In genomic region chr4:155721668-155722083, GRCm38 (mm10) we compare ENCODE assay signal across 7 mouse cellular contexts. TPM values are rescaled to one million over a fixed set of nuclear protein-coding genes. Genes with fewer than 3 reads are reported as not detected.
DNase-seq lines count a peak whose midpoint lies in the region; ATAC-seq and TF ChIP-seq lines count a peak whose summit lies in the region.

No protein-coding gene starts in this region.

- no peak overlapping the region for H3K27ac ChIP-seq in liver, adult 2 months (replicated peaks; ENCODE audit: insufficient read depth, low read depth, low read length)
- H3K27ac ChIP-seq in liver, embryonic 11.5 days (ENCODE audit: low read depth, low read length): no peak overlapping the region
- H3K27ac ChIP-seq in cortical plate, adult 2 months (ENCODE audit: insufficient read depth, low read length): no peak overlapping the region
- no peak overlapping the region for H3K27ac ChIP-seq in liver, embryonic 13.5 days

- no peaks in the 10 kb centered on the region for H3K27me3 ChIP-seq in liver, adult 2 months (ENCODE audit: control insufficient read depth, insufficient read depth, low read length)
- no peaks in the 10 kb centered on the region for H3K27me3 ChIP-seq in liver, embryonic 11.5 days (replicated peaks; ENCODE audit: control insufficient read depth, insufficient read depth, low read length)
- H3K27me3 ChIP-seq in liver, embryonic 13.5 days: no peaks in the 10 kb centered on the region

- 68% methylated on average over 4 of the region's 4 CpGs for WGBS in liver, adult 2 months
- 59% methylated on average over 4 of the region's 4 CpGs for WGBS in liver, embryonic 11.5 days
- 51% methylated on average over 4 of the region's 4 CpGs for WGBS in liver, embryonic 13.5 days (ENCODE audit: insufficient replicate concordance)

- ATAC-seq in liver, embryonic 11.5 days (replicated peaks; ENCODE audit: low FRiP score): no peak
- peak; percentile 32; the same call in 1 of the 2 replicates for ATAC-seq in liver, embryonic 13.5 days (ENCODE audit: low read depth)

- peak; percentile 15 for DNase-seq in liver, adult 2 months (ENCODE audit: extremely low read depth, low read depth, low spot score)
- no peak for DNase-seq in liver, embryonic 11.5 days (ENCODE audit: low spot score)
- peak; percentile 48 for DNase-seq in NIH3T3 (ENCODE audit: low read depth)
- peak; percentile 22 for DNase-seq in liver, embryonic 13.5 days
- peak; percentile 22 for DNase-seq in thymus, postnatal 25 days
- no peak for DNase-seq in spleen, adult 12 weeks (ENCODE audit: low spot score)

- TF ChIP-seq CTCF in liver, adult 2 months (IDR thresholded peaks at IDR 0.05; ENCODE audit: low read depth, low read length): peak; percentile 37
- peak; percentile 57 for TF ChIP-seq CTCF in cortical plate, adult 2 months (IDR thresholded peaks at IDR 0.05; ENCODE audit: extremely low read depth, insufficient read depth, low read length)

- no peaks in the 10 kb centered on the region for H3K4me1 ChIP-seq in liver, adult 2 months (ENCODE audit: control insufficient read depth, insufficient read depth, low read length)
- no peaks in the 10 kb centered on the region for H3K4me1 ChIP-seq in liver, embryonic 11.5 days (replicated peaks; ENCODE audit: control insufficient read depth, insufficient read depth, low read length)
- no peaks in the 10 kb centered on the region for H3K4me1 ChIP-seq in cortical plate, adult 2 months (ENCODE audit: control insufficient read depth, insufficient read depth, low read length)
- peaks cover 4% of the 10 kb centered on the region; the same call in 1 of the 2 replicates for H3K4me1 ChIP-seq in liver, embryonic 13.5 days (replicated peaks)

- no peak for TF ChIP-seq POLR2A in liver, adult 2 months (IDR thresholded peaks at IDR 0.05; ENCODE audit: extremely low read depth, insufficient read depth, low read length)
- TF ChIP-seq POLR2A in cortical plate, adult 2 months (IDR thresholded peaks at IDR 0.05; ENCODE audit: extremely low read depth, insufficient read depth, low read length): no peak

- no peaks in the 10 kb centered on the region; the same call in 1 of the 2 replicates for H3K79me2 ChIP-seq in liver, adult 2 months (ENCODE audit: control insufficient read depth, insufficient read depth, low read length)

- H3K9me3 ChIP-seq in liver, embryonic 11.5 days (ENCODE audit: control insufficient read depth, low read length): no peaks in the 10 kb centered on the region
- H3K9me3 ChIP-seq in liver, embryonic 13.5 days (replicated peaks): no peaks in the 10 kb centered on the region

- no peak overlapping the region for H3K4me3 ChIP-seq in liver, adult 2 months (ENCODE audit: insufficient read depth, low read depth, low read length)
- no peak overlapping the region for H3K4me3 ChIP-seq in liver, embryonic 11.5 days (ENCODE audit: low read depth, low read length)
- H3K4me3 ChIP-seq in cortical plate, adult 2 months (ENCODE audit: insufficient read depth, low read length): no peak overlapping the region
- no peak overlapping the region for H3K4me3 ChIP-seq in liver, embryonic 13.5 days (replicated peaks)

- H3K36me3 ChIP-seq in liver, adult 2 months (ENCODE audit: control insufficient read depth, insufficient read depth, low read length): peaks cover 19% of the 10 kb centered on the region
- peaks cover 9% of the 10 kb centered on the region for H3K36me3 ChIP-seq in liver, embryonic 11.5 days (ENCODE audit: control insufficient read depth, insufficient read depth, low read length)
- peaks cover 50% of the 10 kb centered on the region for H3K36me3 ChIP-seq in liver, embryonic 13.5 days

- no peak overlapping the region for H3K9ac ChIP-seq in liver, adult 2 months (ENCODE audit: low read depth, low read length)
- no peak overlapping the region for H3K9ac ChIP-seq in liver, embryonic 11.5 days (ENCODE audit: low read depth, low read length)
- H3K9ac ChIP-seq in liver, embryonic 13.5 days: no peak overlapping the region

- no peak overlapping the region for H3K4me2 ChIP-seq in liver, embryonic 11.5 days
- no peak overlapping the region for H3K4me2 ChIP-seq in liver, embryonic 13.5 days

RNA-seq across cellular contexts. Expression of gene Tmem240, which starts 12.9 kb away (rescaled TPM):
- under 0.01 and 0.20 TPM in 2 replicates for total RNA-seq in liver, adult 2 months (2014; rRNA removed)
- 0.07 and 0.20 TPM in 2 replicates for polyA plus RNA-seq in liver, adult 2 months (2012; rRNA removed)
- 0.69 and 0.70 TPM in 2 replicates for polyA plus RNA-seq in liver, embryonic 11.5 days (2014; fragmentation: Nextera tagmentation; extraction: Ambion mirVana)
- polyA plus RNA-seq in cortical plate, adult 2 months (2012; rRNA removed): 68.5 and 70.6 TPM in 2 replicates
- polyA plus RNA-seq in liver, embryonic 13.5 days (2015; fragmentation: Nextera tagmentation; extraction: Ambion mirVana): 0.07 and 0.18 TPM in 2 replicates

RNA-seq across cellular contexts. Expression of gene Ssu72, which starts 17.1 kb away (rescaled TPM):
- total RNA-seq in liver, adult 2 months (2014; rRNA removed): 99.5 and 108 TPM in 2 replicates
- polyA plus RNA-seq in liver, adult 2 months (2012; rRNA removed): 78.8 and 79.3 TPM in 2 replicates
- polyA plus RNA-seq in liver, embryonic 11.5 days (2014; fragmentation: Nextera tagmentation; extraction: Ambion mirVana): 122 and 125 TPM in 2 replicates
- polyA plus RNA-seq in cortical plate, adult 2 months (2012; rRNA removed): 131 and 138 TPM in 2 replicates
- 77.7 TPM in 2 replicates for polyA plus RNA-seq in liver, embryonic 13.5 days (2015; fragmentation: Nextera tagmentation; extraction: Ambion mirVana)

RNA-seq across cellular contexts. Expression of gene Fndc10, which starts 27.5 kb away (rescaled TPM):
- 0.37 and 0.54 TPM in 2 replicates for total RNA-seq in liver, adult 2 months (2014; rRNA removed)
- polyA plus RNA-seq in liver, adult 2 months (2012; rRNA removed): 0.77 and 1.2 TPM in 2 replicates
- polyA plus RNA-seq in liver, embryonic 11.5 days (2014; fragmentation: Nextera tagmentation; extraction: Ambion mirVana): 0.86 and 1.4 TPM in 2 replicates
- 42.8 and 45.8 TPM in 2 replicates for polyA plus RNA-seq in cortical plate, adult 2 months (2012; rRNA removed)
- polyA plus RNA-seq in liver, embryonic 13.5 days (2015; fragmentation: Nextera tagmentation; extraction: Ambion mirVana): 0.39 and 0.49 TPM in 2 replicates

RNA-seq across cellular contexts. Expression of gene Atad3a, which starts 39.2 kb away (rescaled TPM):
- 54.5 and 71.8 TPM in 2 replicates for total RNA-seq in liver, adult 2 months (2014; rRNA removed)
- 83.0 and 129 TPM in 2 replicates for polyA plus RNA-seq in liver, adult 2 months (2012; rRNA removed)
- polyA plus RNA-seq in liver, embryonic 11.5 days (2014; fragmentation: Nextera tagmentation; extraction: Ambion mirVana): 156 and 161 TPM in 2 replicates
- polyA plus RNA-seq in cortical plate, adult 2 months (2012; rRNA removed): 84.4 and 93.0 TPM in 2 replicates
- polyA plus RNA-seq in liver, embryonic 13.5 days (2015; fragmentation: Nextera tagmentation; extraction: Ambion mirVana): 73.2 and 75.6 TPM in 2 replicates

RNA-seq across cellular contexts. Expression of gene Mib2, which starts 52.7 kb away (rescaled TPM):
- 16.4 and 19.0 TPM in 2 replicates for total RNA-seq in liver, adult 2 months (2014; rRNA removed)
- polyA plus RNA-seq in liver, adult 2 months (2012; rRNA removed): 32.2 and 35.8 TPM in 2 replicates
- polyA plus RNA-seq in liver, embryonic 11.5 days (2014; fragmentation: Nextera tagmentation; extraction: Ambion mirVana): 10.4 and 12.2 TPM in 2 replicates
- 153 and 169 TPM in 2 replicates for polyA plus RNA-seq in cortical plate, adult 2 months (2012; rRNA removed)
- 3.2 and 3.7 TPM in 2 replicates for polyA plus RNA-seq in liver, embryonic 13.5 days (2015; fragmentation: Nextera tagmentation; extraction: Ambion mirVana)

Comparison
In these comparisons a context has a peak if more than half of its experiments do, and no peak if none do; other contexts are left out.
1. DNase-seq: peak in liver, adult 2 months (single experiment), NIH3T3 (single experiment), liver, embryonic 13.5 days (single experiment) and thymus, postnatal 25 days (single experiment); none in liver, embryonic 11.5 days (single experiment) and spleen, adult 12 weeks (single experiment).
2. RNA of gene Tmem240, which starts 12.9 kb away (polyA plus RNA-seq): 68.5 to 70.6 TPM in cortical plate, adult 2 months; 0.69 to 0.70 TPM in liver, embryonic 11.5 days, 0.07 to 0.20 TPM in liver, adult 2 months and 0.07 to 0.18 TPM in liver, embryonic 13.5 days; every median in the first group is over 10 times any median in the second.
3. RNA of gene Fndc10, which starts 27.5 kb away (polyA plus RNA-seq): 42.8 to 45.8 TPM in cortical plate, adult 2 months; 0.86 to 1.4 TPM in liver, embryonic 11.5 days, 0.77 to 1.2 TPM in liver, adult 2 months and 0.39 to 0.49 TPM in liver, embryonic 13.5 days; every median in the first group is over 10 times any median in the second.